Mouse (Mus musculus) embryo, embryonic 10 days (tissue): ENCODE data around the gene Guca1b.
A peak's percentile ranks its signal among the peaks of the same experiment; 100 is the strongest.
"Not testable (repeated sequence)": the region's sequence is repeated elsewhere in the genome, so short reads cannot be mapped to it uniquely, and the experiment has no call there.

Experiments
- DNase-seq: peaks from one replicate; pipeline ENCODE4 v3.0.0-alpha.2; 2015; ENCODE audit warnings: low spot score

Guca1b gene

GRCm38 (mm10) chr17:47409897-47410861 lies 25.0 kb downstream of the Guca1b start:
- peak; percentile 28 for DNase-seq

- DNase-seq: no peak
These were observed 35.0 kb downstream of the Guca1b start for GRCm38 (mm10) chr17:47420195-47420594.

- no peak for DNase-seq
These were observed 36.4 kb downstream of the Guca1b start for GRCm38 (mm10) chr17:47421566-47421965.

GRCm38 (mm10) chr17:47422616-47423015 lies 37.4 kb downstream of the Guca1b start:
- DNase-seq: not testable (repeated sequence)

GRCm38 (mm10) chr17:47424186-47424585 lies 39.0 kb downstream of the Guca1b start:
- no peak for DNase-seq

GRCm38 (mm10) chr17:47427316-47427715 lies 42.1 kb downstream of the Guca1b start:
- no peak for DNase-seq

- peak; percentile 84 for DNase-seq
These were observed 43.7 kb downstream of the Guca1b start for GRCm38 (mm10) chr17:47428831-47429304.

GRCm38 (mm10) chr17:47430815-47431214 lies 45.6 kb downstream of the Guca1b start:
- DNase-seq: no peak

- DNase-seq: no peak
These were observed 51.1 kb downstream of the Guca1b start, which contains the start of gene AI661453 for GRCm38 (mm10) chr17:47436156-47436906. AI661453 (plus strand) TSS chr17:47436615.

GRCm38 (mm10) chr17:47436907-47437547 lies 51.8 kb downstream of the Guca1b start, which contains the start of gene 1700001C19Rik:
1700001C19Rik (minus strand) TSS chr17:47437376.
- no peak for DNase-seq

GRCm38 (mm10) chr17:47438611-47439010 lies 53.4 kb downstream of the Guca1b start:
- DNase-seq: no peak

GRCm38 (mm10) chr17:47439396-47440028 lies 54.3 kb downstream of the Guca1b start:
- no peak for DNase-seq

GRCm38 (mm10) chr17:47440359-47440890 lies 55.2 kb downstream of the Guca1b start:
- DNase-seq: no peak

GRCm38 (mm10) chr17:47441296-47442051 lies 56.3 kb downstream of the Guca1b start:
- no peak for DNase-seq

GRCm38 (mm10) chr17:47442271-47442670 lies 57.1 kb downstream of the Guca1b start:
- no peak for DNase-seq
